Mouse (Mus musculus): ENCODE measurements around the gene Ube2q2.
"Not testable (repeated sequence)": the region's sequence is repeated elsewhere in the genome, so short reads cannot be mapped to it uniquely, and the experiment has no call there.

The Ube2q2 gene

DNA sequence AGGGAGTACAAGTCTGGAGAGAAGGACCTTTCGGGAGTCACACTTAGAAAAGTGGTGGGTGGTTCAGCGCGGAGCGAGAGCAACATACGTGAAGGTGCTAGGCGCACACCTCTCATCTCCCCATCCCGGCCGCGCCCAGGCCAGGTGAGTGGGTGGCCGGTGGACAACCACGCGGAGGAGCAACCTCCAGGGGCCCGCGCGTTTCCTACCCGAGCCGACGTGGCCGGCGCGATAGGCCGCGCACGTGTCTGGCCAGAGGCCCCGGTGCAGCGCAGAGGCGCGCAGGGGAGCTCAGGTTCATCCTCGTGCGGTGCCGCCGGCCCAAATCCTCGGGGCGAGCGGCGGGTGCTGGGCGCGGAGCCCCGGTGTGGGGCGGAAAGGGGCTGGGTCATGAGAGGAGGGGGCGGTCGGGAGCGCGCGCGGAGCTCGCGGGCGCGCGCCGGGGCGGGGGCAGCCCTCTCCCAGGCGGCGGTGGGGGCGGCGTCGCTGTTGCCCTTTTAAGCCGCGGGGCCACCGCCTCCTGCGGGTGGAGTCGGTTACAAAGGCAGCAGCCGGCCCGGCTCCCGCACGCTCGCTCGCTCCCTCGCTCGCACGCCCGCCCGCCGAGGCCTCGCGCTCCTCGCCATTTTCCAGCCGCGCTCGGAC, at the start of gene Ube2q2:
Gene Ube2q2 (plus strand): TSS at position 1 of the 645 bp plus-strand sequence.
- DNase-seq (ENCODE audit: extremely low spot score), result peak; percentile 88

DNA sequence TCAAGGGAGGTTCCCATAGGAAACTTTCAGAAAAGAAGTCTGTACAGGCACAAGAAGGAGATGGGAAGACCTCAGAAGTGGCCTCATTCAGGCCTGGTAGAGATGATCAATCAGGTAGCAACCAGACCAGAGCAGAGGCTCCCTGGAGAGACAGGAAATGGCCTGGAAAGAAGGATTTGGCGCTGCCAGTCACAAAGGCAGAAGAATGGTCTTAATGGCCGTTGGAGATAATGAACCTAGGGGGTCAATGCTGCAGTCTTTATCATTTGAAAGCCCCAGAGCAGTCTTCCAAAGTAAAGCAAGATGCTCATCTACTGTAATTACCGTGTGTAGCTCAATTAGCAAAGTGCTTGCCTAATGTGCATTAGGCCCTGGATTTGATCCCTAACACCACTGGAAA, 47.5 kb upstream of the Ube2q2 start:
- DNase-seq (ENCODE audit: extremely low spot score), result no peak

DNA sequence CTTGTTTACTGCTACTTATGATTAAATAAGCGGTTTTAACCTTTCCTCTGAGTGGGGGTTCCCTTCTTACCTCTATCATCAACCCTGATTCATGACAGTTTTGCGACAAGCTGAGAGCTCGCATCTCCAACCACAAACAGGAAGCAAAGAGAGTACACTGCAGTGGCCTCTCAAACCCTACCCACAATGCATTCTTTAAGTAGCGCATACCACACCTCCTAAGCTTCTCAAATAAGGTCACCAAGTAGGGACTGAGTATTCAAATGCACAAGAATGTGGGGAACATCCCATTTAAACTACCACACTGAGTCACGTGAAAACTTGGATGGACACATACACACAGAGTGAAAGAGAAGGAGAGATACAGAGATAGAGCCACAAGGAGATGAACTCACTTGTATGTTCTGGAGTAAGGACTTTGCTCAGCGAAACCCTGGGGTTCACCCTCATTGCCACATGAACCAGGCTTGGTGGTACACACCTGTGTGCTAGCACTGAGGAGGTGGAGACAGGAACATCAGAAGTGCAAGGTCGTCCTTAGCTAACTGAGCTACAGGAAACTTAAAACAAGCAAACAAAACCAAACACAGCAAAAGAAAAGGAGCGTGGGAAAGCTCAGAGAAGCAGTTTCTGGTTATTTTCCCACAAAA, 46.3 kb upstream of the Ube2q2 start:
- DNase-seq (ENCODE audit: extremely low spot score), result no peak

DNA sequence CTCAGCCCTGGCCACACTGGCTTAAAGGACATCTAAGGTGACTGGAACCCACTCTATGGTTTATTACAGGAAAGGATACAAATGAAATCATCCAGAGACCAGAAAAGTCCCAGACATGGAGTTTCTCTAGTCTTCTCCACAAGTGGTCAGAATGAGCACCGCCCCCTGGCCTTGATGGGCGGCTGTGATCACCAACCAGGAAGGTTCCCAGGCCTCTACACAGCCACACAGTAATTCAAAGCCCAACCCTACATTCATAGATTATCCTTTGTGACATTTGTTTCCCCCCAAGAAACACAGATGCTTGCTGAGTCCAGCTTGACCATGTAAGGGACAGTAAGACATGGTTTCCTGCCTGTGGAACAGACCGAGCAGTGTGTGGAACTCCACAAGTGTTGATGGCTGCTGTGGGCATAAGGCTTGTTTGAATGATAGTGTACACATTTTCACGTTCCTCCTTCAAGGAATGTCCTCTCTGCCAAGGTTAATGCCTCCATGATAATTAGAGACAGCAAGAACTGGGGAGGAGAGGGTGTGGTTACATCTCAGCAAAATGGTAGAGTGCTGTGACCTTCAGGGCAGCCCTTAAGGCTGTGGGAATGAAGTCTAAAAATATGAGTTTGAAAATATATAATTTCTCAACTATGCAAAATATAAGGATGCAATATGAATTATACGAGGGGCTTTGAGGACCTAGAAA, 45.6 kb upstream of the Ube2q2 start:
- no peak for DNase-seq (ENCODE audit: extremely low spot score)

DNA sequence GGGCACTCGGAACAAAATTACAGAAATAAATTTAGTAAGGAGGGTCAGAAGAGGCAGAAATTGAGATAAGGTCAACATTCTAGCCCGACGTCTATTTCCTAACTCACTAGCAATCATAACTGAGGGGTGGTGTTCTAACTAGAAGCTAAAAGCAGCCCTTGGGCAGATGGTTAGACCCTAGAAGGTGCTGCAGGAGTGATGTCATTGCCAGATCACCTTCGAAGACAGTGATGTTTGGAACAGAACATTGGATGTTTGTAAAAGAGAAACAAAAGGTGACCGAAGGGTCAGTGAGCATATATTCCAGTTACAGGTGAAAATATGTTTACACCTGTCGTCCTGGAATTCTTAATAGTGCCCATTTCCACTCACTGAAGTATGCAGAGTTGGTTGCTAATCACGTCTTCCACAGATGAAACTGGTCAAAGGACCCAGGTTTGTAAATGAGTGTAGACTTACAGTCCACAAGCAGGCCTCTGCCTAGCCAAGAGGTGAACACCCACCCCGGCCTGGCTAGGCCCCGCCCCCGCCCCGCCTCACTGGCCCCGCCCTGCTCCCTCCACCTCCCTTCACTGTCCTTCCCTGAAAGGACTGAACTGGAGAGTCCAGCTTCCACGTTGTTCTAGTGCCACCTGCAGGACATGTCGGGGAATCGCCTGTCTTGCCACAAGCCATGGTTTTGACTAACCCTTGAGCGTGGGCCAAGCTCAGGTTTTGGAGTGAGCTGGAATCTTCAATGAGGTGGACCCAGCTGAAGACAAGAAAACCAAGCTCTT, 38.4 kb upstream of the Ube2q2 start:
- peak; percentile 88 for DNase-seq (ENCODE audit: extremely low spot score)

DNA sequence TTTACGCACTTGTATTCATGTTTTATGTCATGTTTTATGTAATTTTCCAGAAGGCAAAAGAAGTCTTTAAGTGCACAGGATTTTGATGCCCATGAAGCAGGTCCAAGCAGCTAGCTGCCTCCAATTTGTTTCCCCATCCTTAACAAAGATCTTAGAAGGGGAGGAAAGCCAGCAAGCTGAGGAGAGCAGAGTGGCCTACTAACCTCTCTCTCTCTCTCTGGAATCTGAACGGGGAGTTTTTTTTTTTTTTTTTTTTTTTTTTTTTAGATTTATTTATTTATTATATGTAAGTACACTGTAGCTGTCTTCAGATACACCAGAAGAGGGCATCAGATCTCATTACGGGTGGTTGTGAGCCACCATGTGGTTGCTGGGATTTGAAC, 37.8 kb upstream of the Ube2q2 start:
- not testable (repeated sequence) for DNase-seq (ENCODE audit: extremely low spot score)

DNA sequence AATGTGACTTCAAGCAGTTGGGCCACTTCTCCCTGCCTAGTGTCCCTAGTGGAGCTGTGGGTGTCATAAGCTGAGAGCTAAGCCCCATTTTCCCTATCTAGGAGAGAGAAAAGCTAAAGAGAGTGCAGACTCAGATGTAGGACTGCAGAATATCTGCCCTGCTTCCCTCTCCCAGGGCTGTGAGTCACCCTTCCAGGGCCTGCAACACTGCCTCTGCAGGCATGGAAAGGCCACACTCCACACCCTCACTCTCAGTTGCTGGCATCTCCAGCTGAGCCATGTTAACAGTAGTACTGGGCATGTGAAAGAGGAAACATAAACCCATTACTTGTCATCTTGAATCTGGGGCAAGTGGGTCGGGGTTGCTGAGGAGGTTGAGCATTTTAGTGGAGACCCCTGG, 33.9 kb upstream of the Ube2q2 start:
- DNase-seq (ENCODE audit: extremely low spot score), result no peak

DNA sequence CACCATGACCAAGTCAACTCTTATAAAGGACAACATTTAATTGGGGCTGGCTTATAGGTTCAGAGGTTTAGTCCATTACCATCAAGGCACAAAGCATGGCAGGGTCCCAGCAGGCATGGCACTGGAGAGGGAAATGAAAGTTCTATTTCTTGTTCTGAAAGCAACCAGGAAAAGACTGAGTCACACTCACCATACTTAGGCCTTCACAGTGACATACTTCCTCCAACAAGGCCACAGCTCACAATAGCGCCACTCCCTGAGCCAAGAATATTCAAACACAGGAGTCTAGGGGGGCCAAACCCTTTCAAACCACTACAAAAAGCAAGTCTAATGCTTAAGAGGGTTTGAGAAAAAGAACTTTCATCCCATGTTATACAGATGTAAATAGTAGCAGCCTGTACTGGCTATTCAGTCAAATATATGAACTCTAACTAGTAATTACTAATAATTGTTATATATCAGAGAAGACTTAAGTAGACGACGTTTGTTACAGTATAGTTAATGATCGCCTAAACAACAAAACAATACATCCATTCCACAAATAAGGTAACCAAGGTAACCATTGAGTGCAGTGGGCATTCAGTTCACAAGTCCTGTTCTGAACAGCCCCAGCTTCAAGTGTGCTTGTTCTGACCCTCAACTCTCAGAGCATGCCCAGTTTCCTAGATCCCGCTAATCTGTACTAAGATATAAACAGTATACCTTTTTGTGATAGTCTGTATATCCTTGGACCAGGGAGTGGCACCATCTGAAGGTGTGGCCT, 31.2 kb upstream of the Ube2q2 start:
- no peak for DNase-seq (ENCODE audit: extremely low spot score)

DNA sequence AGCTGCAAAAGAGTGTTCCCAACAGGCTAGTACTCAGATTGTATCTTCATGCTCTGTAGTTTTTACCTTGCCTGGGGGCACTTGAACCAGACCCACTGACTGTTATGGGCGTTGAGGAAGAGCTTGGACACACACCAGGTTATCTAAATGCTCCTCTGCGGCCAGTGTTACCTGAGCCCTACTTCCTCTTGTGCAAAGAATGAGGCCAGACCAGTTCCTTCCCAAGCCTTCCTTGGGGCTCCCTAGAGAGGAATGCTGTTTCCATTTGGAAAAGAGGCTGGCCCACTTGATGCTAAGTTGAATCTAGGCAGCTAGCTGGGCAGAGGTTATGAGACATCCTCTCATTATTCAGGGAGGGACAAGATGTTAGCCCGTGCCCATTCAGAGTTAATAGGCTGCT, 26.1 kb upstream of the Ube2q2 start:
- peak; percentile 19 for DNase-seq (ENCODE audit: extremely low spot score)

DNA sequence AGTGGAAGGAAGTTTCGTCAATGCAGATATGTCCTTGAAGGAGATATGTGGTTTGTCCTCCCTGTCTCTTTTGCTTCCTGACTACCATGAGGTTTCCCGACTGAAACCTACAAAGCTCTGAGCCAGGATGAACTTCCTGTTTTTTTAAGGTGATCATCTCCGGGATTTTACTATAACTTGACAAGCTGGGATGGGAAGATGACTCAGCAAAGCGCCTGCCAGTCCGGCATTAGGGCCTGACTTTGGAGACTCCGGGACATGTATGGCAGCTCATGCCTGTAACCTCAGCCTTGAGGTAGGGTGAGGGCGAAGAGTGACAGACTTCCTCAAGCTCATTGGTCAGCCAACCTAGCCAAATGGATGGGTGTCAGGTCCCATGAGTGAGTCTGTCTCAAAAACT, 22.9 kb upstream of the Ube2q2 start:
- DNase-seq (ENCODE audit: extremely low spot score), result no peak

DNA sequence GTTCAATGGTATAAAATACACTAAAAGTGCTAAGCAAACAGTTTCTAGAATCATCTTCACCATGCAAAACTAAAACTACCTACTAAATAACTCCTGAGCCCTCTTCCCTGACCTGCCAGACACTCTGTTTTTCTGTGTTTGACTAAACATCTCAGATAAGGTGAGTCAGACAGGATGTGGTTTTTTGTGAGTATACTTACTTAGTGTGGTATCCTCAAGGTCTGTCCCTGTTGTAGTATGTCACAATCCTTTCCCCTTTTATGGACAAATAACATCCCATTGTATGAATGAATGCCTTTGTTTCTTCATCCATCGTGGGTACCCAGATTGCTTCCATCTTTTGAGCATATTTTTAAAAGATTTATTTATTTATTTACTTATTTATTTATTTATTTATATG, 22.4 kb upstream of the Ube2q2 start:
- no peak for DNase-seq (ENCODE audit: extremely low spot score)

DNA sequence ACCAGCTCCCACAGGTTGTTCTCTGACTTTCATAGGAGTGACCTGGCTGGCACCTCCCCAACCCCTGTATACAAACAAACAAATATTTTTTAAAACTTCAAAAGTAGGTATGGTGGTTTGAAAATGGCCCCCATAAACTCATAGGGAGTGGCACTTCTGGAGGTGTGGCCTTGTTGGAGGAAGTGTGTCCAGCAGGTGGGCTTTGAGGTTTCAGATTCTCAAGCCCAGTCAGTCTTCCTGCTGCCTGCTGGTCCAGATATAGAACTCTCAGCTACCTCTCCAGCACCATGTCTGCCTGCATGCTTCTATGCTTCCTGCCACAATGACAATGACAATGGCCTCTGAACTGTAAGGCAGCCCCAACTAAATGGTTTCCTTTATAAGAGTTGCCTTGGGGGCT, 16.8 kb upstream of the Ube2q2 start:
- no peak for DNase-seq (ENCODE audit: extremely low spot score)

DNA sequence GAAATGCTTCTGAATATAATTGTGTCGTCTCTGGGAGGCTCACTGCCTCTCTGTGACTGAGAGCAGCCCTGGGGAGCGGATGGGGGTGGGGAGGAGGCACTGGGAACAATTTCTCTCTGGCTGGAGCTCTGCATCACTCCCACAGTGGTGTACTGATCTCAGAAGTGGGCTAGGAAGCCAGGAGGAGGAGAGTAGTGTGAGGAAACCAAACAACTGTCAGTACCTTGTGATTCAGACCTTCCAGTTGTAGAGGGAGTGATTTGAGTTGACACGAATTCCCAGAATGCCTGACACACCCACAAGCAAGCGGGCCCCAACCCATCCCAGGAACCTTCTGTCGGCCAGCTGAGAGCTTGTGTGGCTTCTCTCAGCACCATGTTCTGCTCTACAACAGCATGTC, 12.1 kb upstream of the Ube2q2 start:
- DNase-seq (ENCODE audit: extremely low spot score), result no peak

DNA sequence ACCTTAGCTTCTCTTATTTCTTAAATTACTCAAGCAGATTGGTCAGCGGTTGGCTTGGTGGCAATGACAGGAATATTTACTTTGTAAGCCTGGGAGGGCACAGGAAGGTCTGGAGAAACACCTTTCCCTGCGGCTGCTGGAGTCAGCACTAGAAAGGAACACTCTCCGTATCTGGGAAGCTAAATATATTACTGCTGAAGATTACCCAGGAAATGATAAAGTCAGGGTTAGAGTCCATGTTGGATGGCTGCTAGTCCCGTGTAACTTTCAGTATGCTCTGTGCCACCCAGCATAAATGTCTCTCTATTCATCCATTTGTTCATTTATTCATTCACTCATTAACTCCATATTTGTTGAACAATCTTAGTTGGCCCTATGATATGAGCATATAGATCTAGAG, 11.5 kb upstream of the Ube2q2 start:
- DNase-seq (ENCODE audit: extremely low spot score), result no peak

DNA sequence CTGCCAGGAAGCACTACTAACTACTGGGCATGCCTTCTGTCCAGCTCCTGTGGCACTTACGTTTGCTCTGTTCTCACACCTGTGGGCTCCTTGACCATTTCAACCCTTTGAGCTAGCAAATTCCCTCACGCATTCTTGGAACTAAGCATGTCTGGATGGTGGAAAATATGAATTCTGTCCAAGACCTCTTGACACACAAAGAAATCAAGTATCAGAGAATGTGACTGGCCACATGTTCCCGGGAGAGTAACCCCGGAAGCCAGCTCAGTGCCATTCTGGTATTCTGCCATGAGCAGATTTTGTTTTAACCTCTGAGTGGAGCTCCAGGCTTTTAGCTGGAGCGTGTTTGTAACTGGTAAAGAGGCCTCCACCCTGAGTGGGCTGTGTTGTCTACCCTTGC, 8.7 kb upstream of the Ube2q2 start:
- DNase-seq (ENCODE audit: extremely low spot score), result no peak

DNA sequence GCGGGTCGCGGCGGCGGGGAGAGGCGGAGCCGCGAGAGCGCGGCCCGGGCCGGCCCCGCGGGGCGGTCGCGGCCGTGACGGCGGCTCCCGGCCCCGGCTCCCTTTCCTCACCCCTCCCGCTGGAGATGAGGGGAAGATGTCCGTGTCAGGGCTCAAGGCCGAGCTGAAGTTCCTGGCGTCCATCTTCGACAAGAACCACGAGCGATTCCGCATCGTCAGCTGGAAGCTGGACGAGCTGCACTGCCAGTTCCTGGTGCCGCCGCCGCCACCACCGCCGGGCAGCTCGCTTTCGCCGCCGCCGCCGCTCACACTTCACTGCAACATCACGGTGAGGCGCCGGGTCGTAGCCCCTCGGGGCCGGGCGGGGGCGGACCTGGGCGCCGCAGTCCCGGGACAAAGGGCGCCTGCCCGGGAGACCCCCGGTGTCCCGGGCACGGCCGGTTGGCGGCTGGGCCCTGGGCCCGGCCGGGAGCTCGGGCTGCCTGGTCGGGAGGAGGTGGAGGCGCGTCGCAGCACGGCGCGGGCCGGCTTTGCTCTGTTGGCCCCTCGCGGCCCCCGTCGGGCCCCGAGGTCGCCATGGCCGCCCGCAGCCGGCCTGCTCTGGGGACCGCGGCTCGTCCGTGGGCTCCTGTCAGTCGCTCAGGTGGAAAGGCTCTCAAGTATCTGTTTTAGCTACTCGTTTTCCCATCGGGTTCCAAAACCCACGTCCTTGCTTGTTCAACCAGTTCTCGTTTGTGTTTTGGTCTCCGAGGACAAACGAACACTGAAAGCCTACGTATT, 1.0 kb downstream of the Ube2q2 start:
- peak; percentile 61 for DNase-seq (ENCODE audit: extremely low spot score)

DNA sequence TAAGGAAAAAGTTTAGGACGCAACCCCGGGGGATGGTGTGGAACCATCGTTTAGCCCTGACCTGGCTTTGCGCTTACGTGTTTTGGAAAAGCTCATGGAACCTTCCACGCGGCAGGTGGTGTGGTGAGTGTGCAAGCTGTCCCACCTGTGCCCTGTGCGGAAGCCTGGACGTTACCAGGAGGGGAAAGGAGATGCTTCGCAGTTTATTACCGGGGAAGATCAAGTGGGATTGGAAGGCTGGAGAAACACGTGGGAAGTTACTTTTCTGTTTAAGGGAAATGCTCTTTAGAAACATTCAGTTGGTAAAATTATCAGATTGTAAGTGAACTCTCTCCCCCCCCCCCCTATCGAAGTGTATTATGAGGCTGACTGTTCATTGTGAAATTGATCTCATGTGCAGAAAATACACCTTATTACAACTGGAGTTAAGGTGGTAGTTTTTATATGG, 1.6 kb downstream of the Ube2q2 start:
- no peak for DNase-seq (ENCODE audit: extremely low spot score)

DNA sequence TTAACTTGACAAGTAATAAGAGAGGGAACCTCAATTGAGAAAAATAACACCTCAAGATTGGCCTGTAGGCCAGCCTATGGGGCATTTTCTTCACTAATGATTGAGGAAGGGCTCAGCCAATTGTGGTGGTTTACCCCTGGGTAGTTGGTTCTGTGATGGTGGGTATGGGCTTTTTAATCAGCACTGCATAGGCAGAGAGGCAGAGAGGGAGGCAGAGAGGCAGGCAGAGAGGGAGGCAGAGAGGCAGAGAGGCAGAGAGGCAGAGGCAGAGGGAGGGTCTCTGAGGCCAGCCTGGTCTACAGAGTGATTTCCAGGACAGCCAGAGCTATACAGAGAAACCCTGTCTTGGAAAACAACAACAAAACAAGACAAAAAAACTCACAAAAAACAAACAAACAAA, 2.4 kb downstream of the Ube2q2 start:
- DNase-seq (ENCODE audit: extremely low spot score), result no peak

DNA sequence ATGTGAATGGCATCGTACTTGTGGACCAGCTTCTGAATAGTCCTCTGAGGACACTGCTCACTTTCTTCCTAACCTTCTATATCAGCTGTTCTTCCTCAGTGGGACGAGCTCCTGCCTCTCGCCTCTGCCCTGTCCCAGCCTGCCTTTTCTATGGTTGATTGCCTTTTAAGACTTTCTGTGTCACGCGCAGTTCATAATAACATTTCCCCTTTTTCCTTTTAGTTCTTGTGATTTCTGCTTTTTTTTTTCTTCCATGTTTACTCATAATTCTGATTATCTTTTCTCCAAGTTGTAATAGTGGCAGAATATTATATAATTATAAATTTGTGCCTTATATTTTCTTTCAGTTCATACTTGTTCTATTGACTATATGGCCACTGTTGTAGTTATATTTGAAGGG, 4.3 kb downstream of the Ube2q2 start:
- no peak for DNase-seq (ENCODE audit: extremely low spot score)

DNA sequence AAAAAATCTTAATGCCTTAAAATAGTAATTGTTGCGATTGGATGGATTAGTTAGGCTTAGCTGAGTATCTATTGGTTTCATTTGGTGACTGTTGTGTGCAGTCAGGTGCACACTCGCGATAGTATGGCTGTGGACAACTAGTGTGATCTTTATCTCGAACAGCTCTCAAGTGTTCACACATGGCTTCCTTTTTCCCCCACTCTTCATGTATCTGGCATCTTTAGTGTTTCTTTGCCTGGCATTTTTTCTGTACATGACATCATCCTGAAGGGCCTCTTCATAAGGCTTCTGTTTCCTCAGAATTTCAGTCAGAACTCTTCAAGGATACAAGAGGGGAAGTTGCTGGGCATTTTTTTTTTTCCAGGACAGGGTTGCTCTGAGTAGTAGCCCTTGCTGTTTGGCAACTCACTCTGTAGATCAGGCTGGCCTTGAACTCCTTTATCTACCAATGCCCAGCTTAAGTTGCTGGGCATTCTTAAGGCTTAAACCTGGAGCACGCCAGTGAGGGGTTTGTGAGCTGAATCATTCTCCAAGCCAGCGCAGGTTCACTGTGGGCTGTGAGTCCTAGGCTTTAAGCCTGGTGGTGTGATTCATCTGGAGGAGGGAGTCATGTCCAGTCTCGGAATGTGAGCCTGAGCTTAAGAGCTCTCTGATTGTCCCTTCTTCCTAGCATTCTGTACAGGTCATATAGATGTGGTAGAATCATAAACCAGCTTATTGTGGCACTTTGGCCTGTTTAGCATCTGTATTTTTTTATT, 22.2 kb downstream of the Ube2q2 start:
- no peak for DNase-seq (ENCODE audit: extremely low spot score)

Data from embryo, embryonic 9.5 days (tissue).